ENCODE assay signal across 8 mouse cellular contexts in genomic region chr7:98734876-98735275, GRCm38 (mm10). TPM values are rescaled to one million over a fixed set of nuclear protein-coding genes. Genes with fewer than 3 reads are reported as not detected.
DNase-seq lines count a peak whose midpoint lies in the region; ATAC-seq and TF ChIP-seq lines count a peak whose summit lies in the region.

No protein-coding gene starts in this region.

- peaks cover 14% of the 10 kb centered on the region for H3K4me1 ChIP-seq in hindbrain, embryonic 15.5 days (replicated peaks)
- no peaks in the 10 kb centered on the region for H3K4me1 ChIP-seq in midbrain, postnatal 0 days (ENCODE audit: insufficient read depth, low read length)

- ATAC-seq in hindbrain, embryonic 15.5 days (ENCODE audit: low FRiP score, low read depth): peak; percentile 84
- ATAC-seq in midbrain, postnatal 0 days (ENCODE audit: low FRiP score): peak; percentile 82

- H3K27me3 ChIP-seq in hindbrain, embryonic 15.5 days: 0 out of 2 replicates have a peak, but pooled peaks cover 3% of the 10 kb centered on the region
- no peaks in the 10 kb centered on the region for H3K27me3 ChIP-seq in midbrain, postnatal 0 days (ENCODE audit: insufficient read depth, low read length)

- no peak overlapping the region for H3K9ac ChIP-seq in hindbrain, embryonic 15.5 days
- no peak overlapping the region for H3K9ac ChIP-seq in midbrain, postnatal 0 days (replicated peaks; ENCODE audit: low read length, poor library complexity, severe bottlenecking)

- H3K36me3 ChIP-seq in hindbrain, embryonic 15.5 days: no peaks in the 10 kb centered on the region
- H3K36me3 ChIP-seq in midbrain, postnatal 0 days (ENCODE audit: insufficient read depth, low read length): no peaks in the 10 kb centered on the region

- DNase-seq in layer of hippocampus, adult 2 months (ENCODE audit: low spot score in 2 of 2): peak; percentile 31 to 41
- DNase-seq in layer of hippocampus, adult 9-10 months (ENCODE audit: low spot score): no peak
- peak; percentile 20 for DNase-seq in brain, embryonic 18.5 days (ENCODE audit: low read depth, low spot score)
- DNase-seq in frontal cortex, postnatal 10 days (ENCODE audit: low spot score in 2 of 2): peak; percentile 34 to 50
- peak; percentile 76 for DNase-seq in midbrain, postnatal 0 days (ENCODE audit: low spot score)
- no peak for DNase-seq in thymus, postnatal 25 days
- no peak for DNase-seq in kidney, adult 9 months

- H3K4me2 ChIP-seq in hindbrain, embryonic 15.5 days: peak overlapping the region; percentile 32; the same call in 1 of the 2 replicates
- H3K4me2 ChIP-seq in midbrain, postnatal 0 days (ENCODE audit: low read depth, low read length, poor library complexity, severe bottlenecking): no peak overlapping the region

- peak overlapping the region; percentile 51; the same call in 1 of the 2 replicates for H3K27ac ChIP-seq in layer of hippocampus, adult 2 months
- no peak overlapping the region for H3K27ac ChIP-seq in hindbrain, embryonic 15.5 days (replicated peaks)
- H3K27ac ChIP-seq in midbrain, postnatal 0 days (ENCODE audit: low read depth, low read length): no peak overlapping the region

- no peaks in the 10 kb centered on the region for H3K9me3 ChIP-seq in hindbrain, embryonic 15.5 days
- no peaks in the 10 kb centered on the region for H3K9me3 ChIP-seq in midbrain, postnatal 0 days (ENCODE audit: low read length)

- no peak overlapping the region for H3K4me3 ChIP-seq in layer of hippocampus, adult 2 months
- H3K4me3 ChIP-seq in hindbrain, embryonic 15.5 days: no peak overlapping the region
- H3K4me3 ChIP-seq in midbrain, postnatal 0 days (ENCODE audit: low read depth, low read length): no peak overlapping the region

- WGBS in hindbrain, embryonic 15.5 days: 25% methylated on average over 10 of the region's 10 CpGs
- 22% methylated on average over 10 of the region's 10 CpGs for WGBS in midbrain, postnatal 0 days

- TF ChIP-seq CTCF in layer of hippocampus, adult 2 months (conservative IDR thresholded peaks at IDR 0.05): no peak
- no peak for TF ChIP-seq CTCF in midbrain, postnatal 0 days (IDR thresholded peaks at IDR 0.05)

RNA-seq across cellular contexts. Expression of gene Thap12, which starts 32.0 kb away (rescaled TPM):
- 10 to 100 TPM; 73.2 to 79.5 TPM for total RNA-seq in layer of hippocampus, adult 2 months (2021)
- 45.2 and 45.9 TPM in 2 replicates for polyA plus RNA-seq in hindbrain, embryonic 15.5 days (2015; fragmentation: Nextera tagmentation; extraction: Ambion mirVana)
- total RNA-seq in midbrain, postnatal 0 days (2014; rRNA removed): 64.2 and 67.3 TPM in 2 replicates
- 43.0 and 49.1 TPM in 2 replicates for polyA plus RNA-seq in midbrain, postnatal 0 days (2015; fragmentation: Nextera tagmentation; extraction: Ambion mirVana)

Comparison
In these comparisons a context has a peak if more than half of its experiments do, and no peak if none do; other contexts are left out.
1. DNase-seq: peak in layer of hippocampus, adult 2 months (2 of 2), brain, embryonic 18.5 days (single experiment), frontal cortex, postnatal 10 days (2 of 2) and midbrain, postnatal 0 days (single experiment); none in layer of hippocampus, adult 9-10 months (single experiment), thymus, postnatal 25 days (single experiment) and kidney, adult 9 months (single experiment).